Mouse (Mus musculus) A20 (cell line): ENCODE measurements around the gene Sfta2.

Experiments used
- DNase-seq: peaks from one replicate; pipeline ENCODE4 v3.0.0-alpha.2; 2011; ENCODE audit warnings: low read depth, low spot score

The Sfta2 gene

DNA sequence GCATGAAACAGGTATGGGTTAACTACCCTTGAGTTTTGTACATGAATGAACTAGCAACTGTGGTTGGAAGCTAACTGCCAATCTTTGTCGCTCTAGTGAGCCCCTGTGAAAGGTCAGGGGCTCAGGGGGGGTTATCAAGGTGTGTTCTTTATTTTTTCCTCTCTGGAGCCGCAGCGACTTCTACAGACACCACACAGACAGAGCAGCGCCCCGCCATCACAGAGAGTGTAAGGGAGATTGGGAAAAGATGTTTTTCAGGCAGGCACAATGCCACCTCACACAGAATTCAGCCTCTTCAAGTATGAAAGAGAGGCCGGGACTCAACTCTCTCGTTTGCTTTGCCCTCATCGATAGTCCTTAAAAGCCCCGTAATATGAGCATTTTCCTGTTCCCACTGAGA lies 9.2 kb upstream of the Sfta2 start:
- DNase-seq = no peak

DNA sequence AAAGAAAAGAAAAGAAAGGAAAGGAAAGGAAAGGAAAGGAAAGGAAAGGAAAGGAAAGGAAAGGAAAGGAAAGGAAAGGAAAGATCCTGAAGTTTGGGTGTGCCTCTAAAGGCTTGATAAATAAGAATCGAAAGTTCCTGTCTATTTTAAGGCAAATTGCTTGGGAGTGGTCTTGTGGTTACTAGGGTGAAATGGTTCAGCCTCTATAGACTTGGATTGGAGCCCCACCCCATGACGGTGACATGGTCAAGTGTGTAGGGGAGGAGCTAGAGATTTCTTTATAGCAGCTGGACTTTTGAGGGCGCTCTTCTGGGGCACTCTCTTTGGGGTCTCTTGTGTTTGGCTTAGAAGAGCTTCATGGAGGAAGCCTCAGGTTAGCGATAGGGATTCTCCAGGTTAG lies 7.6 kb upstream of the Sfta2 start:
- no peak for DNase-seq

DNA sequence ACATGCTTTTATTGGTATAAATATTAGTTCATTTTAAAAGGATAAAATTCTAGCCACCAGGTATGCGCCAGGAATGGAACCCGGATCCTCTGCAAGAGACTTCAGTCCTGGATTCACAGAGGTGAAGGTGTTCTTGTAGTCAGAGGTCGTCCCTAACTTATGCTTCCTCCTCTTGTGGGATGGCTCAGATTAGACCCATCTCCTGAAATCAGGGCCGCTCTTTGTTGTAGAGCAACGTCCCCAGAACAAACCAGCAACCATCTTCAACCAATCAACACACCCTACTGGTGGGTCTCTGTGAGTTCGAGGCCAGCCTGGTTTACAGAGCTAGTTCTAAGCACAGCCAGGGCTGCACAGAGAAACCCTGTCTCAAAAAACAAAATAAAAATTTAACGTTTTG lies 6.9 kb upstream of the Sfta2 start:
- no peak for DNase-seq

DNA sequence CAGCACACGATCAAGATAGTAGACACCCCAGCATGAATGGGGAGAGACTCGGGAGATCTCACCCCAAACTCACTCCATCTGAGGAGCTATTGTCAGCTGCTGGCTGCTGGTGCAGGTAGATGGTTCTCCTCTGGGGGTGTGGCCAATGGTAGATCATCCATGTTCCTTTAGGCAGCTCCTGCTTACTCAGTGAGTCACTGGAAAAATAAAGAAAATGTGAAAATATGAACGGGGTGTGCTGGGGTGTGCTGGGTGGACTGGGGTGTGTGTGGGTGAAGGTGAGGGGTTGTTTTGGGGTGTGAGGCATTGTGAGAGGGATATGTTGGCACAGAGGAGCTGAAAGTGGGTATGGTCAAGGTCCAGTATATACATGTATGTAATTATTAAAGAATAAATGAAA lies 4.0 kb upstream of the Sfta2 start:
- DNase-seq = no peak

DNA sequence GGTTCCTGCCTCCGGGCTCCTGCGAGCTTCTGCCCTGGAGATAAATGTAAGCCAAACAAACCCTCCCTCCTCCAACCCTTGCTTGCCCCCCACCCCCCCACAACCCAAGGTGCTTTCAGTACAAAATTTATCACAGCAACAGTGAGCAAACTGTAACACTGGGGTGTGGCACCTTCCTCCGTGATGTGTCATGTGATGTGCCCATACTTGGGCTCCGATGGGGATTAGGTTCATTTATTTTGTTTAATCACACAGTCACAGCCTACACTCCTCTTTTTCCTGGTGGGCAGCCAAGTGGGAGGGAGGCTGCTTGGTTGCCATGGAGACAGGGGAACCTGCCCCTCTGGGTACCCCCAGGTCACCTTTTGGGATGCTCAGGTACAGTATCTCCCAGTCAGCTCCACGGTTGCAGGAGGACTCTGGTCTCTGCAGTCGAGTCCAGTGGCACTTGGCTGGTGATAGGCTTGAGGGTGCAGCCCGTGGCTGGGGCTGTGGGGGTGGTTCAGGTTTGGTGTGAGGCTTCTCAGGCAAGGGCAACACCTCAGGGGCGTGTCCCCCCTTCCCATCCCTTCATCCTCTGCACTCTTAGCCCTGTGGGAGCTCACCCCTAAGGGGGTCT lies 496 bp downstream of the Sfta2 start:
- DNase-seq = no peak

DNA sequence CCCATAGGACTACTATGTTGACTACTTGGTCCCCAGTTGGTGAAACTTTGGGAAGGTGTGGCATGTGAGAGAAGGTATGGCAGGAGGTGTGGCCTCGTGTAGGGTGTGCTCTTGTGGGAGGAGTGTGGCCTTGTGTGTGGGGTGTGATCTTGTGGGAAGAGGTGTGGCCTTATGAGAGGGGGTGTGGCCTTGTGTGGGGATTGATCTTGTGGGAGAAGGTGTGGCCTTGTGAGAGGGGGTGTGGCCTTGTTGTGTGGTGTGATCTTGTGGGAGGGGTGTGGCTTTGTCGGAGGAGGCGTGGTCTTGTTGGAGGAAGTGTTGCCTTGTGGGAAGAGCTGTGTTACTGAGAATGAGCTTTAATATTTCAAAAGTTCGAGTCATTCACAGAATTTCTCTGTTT lies 15.8 kb downstream of the Sfta2 start:
- peak; percentile 78 for DNase-seq

DNA sequence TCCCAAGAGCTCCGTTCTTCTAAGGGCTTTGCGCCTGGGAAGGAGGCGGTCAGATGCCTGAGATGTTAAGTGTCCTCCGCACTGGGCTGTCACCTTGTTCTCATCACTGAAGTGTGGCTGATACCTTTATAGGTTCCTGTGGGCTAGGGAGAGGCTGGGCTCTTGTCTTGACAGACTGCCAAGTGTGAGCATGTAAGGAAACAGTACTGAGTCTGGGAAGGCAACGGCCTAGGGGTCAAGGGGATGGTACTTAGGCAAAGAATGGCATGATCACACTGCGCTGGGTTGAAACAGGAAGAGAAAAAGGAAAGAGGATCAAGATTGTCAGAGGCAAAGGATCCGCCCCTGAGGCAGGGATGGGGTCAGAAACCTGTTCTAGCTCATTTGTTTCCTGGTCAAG lies 25.2 kb downstream of the Sfta2 start, which contains the start of gene Gm9573:
Gene Gm9573, minus strand, starts transcription at position 101 of the 400 bp plus-strand sequence.
- DNase-seq = no peak

DNA sequence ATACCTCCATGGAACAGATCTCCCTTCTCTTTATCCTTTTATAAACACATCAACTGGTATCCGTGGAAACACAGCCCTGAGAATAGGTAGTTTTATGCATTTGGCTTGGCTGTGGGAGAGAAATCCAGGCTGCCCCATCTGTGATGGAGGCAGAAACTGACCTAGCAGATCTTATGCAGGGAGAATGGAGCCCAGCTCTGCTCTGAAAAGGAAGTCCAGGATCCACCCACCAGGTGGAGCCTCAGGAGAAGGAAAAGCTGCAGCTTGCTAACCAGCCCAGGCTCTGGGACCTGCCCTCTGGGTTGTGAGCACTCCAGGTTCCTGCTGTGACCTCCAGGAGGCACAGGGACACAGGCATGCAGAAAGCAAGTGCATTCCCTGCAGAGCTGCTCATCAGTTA lies 32.6 kb downstream of the Sfta2 start:
- no peak for DNase-seq

DNA sequence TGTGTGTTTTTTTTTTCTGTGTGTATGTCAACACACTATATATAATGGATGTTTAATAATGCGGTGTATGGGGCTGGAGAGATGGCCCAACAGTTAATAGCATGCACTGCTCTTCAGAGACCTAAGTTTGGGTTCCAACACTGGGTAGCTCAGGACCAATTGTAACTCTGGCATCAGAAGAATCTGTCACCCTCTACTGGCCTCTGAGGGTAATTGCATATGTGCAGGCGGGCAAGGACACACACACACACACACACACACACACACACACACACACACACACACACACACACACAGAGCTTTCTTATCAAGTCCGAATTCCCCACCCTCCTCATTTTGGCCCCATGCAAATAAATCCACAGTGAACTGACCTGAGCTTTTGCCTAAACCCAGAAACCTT lies 33.9 kb downstream of the Sfta2 start:
- DNase-seq = no peak

DNA sequence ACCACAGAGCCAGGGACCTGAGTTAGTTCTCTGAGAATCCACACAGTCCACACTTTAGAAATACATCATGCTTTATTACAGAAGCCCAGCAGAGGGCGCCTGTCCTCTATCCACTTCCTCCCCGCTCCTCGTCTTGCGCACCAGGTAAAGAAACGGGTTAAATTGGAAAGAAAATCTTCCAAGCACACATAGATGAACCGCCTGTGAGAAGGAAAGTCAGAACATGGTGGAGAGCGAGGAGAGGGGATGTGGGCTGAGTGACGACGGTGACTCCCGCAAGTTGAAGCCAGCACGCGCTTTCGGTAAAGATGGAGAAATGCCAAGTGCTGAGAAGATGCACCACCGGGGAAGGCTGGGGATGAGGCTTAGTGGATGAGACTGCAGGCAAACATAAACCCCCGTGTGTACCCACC lies 34.4 kb downstream of the Sfta2 start:
- peak; percentile 86 for DNase-seq

DNA sequence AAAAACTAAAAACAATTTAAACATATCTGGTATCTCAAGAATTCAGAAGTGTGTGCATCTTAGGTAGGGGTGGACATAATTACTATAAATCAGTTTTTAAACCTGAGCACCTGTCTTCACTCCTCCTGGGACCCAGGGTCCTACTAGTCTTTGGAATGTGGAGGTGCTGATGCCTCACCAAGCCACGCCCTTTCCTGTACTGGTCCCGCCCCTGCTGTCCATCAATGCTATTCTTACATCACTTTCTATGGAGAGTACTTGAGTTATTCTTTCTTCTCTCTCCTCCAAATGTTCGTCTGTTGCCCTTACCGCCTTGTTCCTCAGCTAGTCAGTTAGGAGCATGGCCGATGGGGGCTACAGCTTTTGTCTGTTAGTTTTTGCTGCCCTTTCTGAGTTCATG lies 35.0 kb downstream of the Sfta2 start:
- peak; percentile 62 for DNase-seq

DNA sequence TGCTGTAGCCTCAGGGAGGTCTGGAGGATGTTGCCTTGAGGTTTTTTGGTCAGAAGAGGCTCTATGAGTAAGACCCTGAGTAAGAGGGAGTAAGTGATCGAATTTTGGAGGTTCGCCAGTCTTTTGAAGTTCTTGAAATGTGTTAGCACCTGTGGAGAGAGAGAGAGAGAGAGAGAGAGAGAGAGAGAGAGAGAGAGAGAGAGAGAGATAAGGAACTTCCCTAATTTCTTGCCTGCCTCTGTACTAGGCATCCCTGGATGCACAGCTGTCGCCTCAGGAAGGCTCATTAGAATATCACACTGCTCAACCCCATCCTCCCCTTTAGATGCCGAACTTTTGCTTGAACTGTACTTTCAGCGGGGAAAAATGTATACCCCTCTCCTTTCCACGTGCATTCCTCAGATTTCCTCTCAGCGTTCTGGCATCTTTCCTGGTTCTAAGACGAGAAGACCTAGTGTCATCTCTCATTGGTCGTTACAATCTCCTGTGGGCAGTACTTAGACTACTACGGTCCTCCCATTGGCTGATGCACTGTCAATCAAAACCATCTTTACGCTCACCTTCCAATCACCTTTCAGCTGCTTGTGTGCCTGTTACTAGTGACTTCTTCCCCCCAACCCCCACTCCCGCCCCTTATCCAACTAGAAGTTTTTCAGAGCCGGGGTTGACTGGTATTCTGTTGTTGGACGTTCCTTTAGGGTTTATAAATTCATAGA lies 37.3 kb downstream of the Sfta2 start:
- peak; percentile 76 for DNase-seq

DNA sequence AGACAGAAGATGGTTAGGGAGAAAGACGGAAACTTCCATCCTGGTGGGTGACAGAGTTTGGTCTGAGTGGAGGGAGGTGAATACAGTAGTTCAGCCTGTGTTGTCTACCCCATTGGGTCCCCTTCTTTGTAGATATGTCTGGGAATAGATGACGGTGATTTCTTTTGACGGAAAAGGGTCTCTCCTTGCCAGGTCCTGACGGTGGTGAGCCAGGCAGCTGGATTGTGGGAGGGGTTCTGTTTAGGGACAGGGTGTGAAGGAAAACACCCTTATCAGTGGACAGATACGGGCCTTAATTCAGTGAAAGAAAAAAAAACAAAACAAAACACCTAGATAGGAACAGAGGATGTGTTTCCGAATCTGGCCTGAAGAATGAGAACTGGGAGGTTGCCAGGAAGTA lies 38.0 kb downstream of the Sfta2 start:
- DNase-seq = no peak

DNA sequence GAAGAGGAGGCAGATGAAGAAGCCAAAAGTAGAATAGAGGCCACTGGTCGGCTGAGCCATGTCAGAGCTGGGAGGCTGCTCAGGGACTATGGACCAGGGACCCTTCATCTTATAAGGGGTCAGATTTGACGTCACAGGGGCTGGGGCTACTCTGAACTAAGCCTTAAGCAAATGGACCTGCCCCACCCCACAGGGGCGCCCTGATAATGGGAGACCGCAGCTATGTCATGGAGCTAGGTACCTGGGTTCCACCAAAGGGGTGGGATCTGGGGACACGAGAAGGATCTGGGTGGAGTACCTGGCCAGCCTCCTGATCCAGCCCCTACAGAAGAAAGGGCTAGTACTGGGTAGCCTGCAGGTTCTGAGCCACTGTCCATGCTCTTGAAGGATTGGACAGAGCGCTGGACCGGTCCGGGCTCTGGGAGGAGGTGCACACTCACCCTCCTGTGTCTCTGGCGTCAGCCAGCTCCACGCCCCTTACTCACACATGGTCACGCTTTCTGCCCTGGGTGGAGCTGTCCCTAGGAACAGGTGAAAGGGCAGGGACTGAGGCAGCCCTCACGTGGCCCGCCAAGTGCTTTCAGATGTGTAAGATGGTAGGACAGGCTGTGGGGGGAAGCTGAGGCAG lies 42.4 kb downstream of the Sfta2 start, which contains the start of gene Mucl3:
Gene Mucl3, minus strand, starts transcription at position 87 of the 628 bp plus-strand sequence.
- DNase-seq = no peak

DNA sequence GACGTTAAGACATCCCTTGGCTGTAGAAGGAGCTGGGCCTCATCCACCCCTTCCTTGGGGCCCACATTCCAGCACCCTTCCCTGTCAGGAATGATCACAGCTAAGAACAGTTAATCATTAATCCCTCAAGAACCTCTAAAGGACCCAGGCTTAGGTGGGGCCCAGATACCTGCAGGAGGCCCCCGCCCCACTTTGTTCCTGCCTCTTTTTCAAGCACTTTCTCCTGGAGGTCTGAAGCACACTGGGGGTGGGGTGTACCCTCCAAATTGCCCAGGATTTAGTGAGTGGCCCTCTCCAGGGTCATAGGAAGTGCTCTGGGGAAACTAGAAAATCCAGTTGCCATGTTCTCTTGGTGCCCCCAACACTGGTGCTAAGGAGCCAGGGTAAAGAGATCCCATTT lies 48.1 kb downstream of the Sfta2 start:
- DNase-seq = no peak

DNA sequence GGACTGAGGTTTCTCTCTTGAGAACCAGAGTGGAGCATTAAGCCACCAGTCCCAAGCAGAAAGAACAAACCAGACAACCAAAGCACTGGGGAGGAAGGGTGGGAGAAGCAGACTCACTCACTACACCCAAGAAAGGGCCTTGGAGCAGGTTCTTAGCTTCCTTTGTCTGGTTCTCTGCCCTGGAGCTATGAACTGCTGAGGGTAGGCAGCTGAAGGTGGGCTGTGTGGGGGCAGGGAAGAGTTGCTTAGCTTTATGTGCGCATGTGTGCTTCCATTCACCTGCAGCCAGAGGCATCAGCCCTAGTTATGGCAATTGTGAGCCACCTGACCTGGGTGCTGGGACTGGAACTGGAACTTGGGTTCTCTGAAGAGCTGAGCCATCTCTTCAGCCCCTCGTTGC lies 51.7 kb downstream of the Sfta2 start:
- DNase-seq = no peak

DNA sequence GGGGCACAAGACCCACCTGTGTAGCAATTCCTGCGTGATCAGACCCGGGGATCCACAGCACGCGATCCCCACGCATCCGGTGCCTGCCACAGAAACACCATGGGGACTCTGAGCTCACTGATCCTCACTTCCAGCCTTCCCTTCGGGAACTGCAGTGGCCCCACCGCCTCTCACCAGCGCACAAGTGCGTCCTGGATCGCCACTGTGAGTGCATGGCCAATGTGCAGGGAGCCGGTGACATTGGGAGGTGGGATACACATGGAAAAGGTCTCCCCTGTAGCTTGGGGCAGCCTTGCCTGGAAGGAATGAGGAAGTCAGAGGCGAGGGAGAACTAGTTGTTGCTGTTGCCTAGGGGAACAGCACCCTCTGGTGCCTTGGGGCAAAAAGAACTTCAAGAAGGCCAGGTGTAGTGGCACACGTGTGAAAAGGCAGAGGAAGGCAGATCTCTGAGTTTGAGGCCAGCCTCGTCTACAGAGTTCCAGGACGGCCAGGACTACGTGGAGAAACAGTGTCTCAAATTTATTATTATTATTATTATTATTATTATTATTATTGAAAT lies 64.7 kb downstream of the Sfta2 start:
- DNase-seq = peak; percentile 81

DNA sequence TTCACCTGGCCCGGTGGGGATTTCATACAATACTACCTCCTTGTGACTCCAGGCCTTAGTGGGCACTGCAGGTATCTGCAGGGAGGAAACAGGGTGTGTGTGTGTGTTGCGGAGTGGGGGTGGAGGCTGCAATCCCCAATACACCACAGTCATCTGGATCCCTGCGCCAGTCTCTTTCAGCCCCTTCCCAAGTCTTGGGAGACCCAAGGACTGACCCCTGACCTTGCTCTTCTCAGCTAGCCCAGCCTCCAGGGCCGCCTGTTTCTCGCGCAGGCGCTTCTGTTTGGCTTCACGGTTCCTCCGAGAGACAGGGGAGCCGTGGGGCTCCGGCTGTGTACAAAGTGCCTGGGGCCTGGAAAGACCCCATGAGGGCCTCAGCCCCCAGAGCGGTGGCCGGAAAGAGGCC lies 65.5 kb downstream of the Sfta2 start:
- peak; percentile 86 for DNase-seq

DNA sequence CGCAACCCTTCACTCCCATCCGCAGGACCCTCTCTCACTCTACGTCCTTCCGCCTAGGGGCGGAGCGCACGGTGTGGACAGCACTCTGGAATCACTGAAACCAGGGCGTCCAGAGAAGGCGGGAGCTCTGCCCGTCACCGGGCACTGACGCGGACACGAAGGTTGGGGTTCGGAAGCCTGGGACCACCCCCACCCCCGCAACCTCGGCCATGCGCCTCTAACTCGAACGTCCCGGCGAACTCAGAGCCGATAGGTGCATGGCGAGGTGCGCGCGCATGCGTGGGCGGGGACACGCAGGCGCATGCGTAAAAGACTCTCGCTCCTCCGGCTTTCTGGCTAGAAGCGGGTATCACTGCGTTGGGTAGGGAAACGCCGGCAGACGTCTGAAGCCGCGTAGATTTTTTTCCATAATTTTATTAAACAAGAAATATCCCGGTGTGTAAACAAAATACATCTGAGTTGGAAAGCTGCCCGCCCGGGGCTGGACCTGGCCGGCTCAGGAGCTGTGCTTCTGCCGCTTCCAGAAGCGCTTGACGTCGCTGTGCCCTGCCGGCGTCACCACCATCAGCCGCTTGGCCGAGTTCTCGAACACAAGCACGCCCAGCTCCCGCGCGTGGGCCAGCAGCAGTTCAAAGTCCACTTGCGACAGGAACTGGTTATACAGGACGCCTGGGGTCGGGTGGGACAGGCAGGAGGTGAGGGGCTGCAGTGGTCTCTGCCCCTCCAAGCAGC lies 66.2 kb downstream of the Sfta2 start, which contains the start of gene Vars2:
Gene Vars2, minus strand, starts transcription at position 259 of the 732 bp plus-strand sequence.
- DNase-seq = peak; percentile 98

DNA sequence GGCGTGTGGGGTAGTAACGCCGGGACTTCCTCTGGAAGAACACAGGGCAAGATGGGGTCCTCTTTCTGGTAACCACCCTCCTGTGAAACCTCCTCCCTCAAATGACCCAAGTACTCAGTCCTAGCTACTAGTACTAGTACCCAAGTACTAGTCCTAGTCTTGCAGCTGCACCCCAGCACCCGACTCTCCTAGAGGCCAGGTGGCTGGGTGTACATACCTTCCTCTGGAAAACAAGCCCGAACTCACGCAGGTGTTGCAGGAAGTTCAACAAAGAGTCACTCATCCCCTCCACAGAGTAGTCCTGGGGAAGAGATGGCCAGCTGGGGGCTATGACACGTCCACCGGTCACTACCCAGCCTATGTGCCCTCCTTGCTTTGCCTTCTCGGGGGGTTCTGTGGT lies 68.4 kb downstream of the Sfta2 start:
- DNase-seq = no peak

DNA sequence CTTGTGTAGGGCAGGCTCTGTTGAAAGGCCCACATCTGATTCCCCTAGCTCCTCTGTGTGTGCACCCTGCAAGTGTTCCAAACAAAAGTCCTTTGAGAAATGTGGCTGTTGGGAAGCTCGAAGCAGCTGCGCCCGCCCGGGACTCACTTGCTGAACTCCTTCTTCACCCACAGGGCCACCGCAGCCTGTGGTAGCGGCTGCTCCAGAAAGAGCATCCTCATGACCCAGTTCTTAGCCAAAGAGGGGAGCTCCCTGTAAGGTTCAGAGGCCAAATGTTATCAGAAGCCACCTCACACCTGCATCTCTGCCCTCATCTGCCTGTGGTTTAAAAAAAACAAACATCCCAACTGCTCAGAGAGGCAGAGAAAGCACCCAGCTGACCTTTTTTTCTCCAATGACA lies 70.5 kb downstream of the Sfta2 start:
- no peak for DNase-seq

DNA sequence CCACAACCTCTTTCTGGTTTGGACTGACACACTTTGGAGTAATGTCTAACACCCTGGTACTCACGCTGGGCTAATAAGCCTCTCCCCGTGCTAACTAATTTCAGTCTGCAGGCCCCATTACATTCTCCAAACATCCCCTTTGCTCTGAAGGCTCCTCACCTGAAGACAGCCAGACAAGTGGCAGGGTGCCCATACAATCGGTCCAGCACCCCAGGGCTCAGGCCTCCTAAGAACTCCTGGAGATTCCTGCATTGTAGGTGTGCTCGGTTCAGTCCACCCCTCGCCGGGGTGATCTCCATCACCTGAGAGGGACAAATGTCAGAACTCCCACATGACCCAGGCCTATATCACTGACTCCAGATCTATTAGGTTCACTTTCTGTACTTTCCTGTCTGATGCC lies 71.2 kb downstream of the Sfta2 start:
- no peak for DNase-seq
